Mouse (Mus musculus): ENCODE data around the gene Fbxl8. TPM values are rescaled to one million over a fixed set of nuclear protein-coding genes. Genes with fewer than 3 reads are reported as not detected.

Gene Fbxl8
- 10.5 TPM for total RNA-seq (2023)

GRCm38 (mm10) chr8:105264024-105264982 is at the start of gene Fbxl8, which contains the start of gene Tradd:
Fbxl8 (plus strand) TSS chr8:105264648.
Tradd (minus strand) TSS chr8:105264609.

GRCm38 (mm10) chr8:105224413-105225271 is 39.8 kb upstream of the Fbxl8 start, which contains the start of gene D230025D16Rik:
D230025D16Rik (plus strand) TSS chr8:105225145.

DNA sequence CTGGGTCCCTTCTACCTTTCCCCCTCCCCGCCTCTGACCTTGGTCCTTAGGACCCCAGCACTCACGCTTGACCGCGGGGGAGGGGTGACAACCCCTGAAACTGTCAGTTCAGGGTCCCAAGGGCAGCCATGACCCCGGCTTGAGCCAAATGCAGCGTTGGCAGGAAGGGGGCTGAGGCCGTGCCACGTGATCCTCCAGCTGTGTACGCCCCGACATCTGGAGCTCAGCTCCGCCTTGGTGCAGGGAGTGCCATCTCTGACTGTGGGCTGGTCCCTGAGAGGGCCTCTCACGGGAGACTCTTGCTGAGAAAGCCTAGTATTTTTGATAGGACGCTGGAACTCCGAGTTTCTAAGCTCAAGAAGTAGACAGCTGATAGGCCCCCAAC is 9.5 kb upstream of the Fbxl8 start, which contains the start of gene B3gnt9:
TSS of gene B3gnt9 (minus strand) at position 188 of the 385 bp plus-strand sequence.

GRCm38 (mm10) chr8:105269461-105269947 is 5.1 kb downstream of the Fbxl8 start, which contains the start of gene Hsf4:
Hsf4 (plus strand) TSS chr8:105269801.

GRCm38 (mm10) chr8:105275840-105276239 is 11.4 kb downstream of the Fbxl8 start, which contains the start of gene Nol3:
Nol3 (plus strand) TSS chr8:105276140.

DNA sequence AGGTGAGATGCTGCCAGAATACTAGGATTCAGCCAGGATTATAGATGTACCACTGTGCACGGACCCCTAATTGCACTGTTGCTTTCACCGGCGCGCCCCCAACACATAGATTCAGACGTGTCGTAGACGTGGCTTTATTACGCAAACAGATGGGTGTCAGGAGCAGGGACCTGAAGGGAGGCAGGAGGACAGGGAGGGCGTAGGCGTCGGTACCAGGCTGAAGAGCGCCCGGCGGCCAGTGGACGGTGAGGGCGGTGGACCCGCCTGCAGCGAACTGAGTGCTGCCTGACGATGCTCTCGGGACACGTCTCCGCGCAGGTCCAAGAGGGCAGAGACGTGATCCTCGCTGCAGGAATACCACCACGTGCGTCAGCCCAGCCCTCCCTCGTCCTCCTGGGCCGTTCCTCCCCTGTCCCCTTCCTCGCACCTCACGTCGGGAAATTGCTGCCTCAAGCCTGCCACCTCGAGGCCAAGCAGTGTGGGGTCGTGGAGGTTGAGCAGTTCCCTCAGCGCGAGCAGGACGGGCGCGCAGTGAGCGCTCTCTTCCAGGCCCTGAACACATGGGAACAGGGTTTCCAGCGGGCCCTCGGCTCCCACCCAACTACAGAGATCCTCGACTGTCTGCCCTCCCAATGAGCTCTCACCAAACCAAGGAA is 25.5 kb downstream of the Fbxl8 start, which contains the start of gene 4931428F04Rik:
TSS of gene 4931428F04Rik (minus strand) at position 60 of the 656 bp plus-strand sequence.

GRCm38 (mm10) chr8:105295895-105296573 is 31.6 kb downstream of the Fbxl8 start, which contains the start of gene Exoc3l:
Exoc3l (minus strand) TSS chr8:105296101.

GRCm38 (mm10) chr8:105297511-105298192 is 33.2 kb downstream of the Fbxl8 start, which contains the start of gene E2f4:
E2f4 (plus strand) TSS chr8:105297663.

GRCm38 (mm10) chr8:105305211-105306145 is 41.0 kb downstream of the Fbxl8 start, which contains the start of gene Elmo3:
Elmo3 (plus strand) TSS chr8:105305601.

Other genes starting within 250 kb of the Fbxl8 start
- gene Ces3a, start 216.0 kb upstream of the Fbxl8 start, total RNA-seq (2023), result not detected
- not detected for gene Ces3b, start 180.9 kb upstream of the Fbxl8 start, total RNA-seq (2023)
- not detected for gene Ces4a, start 132.8 kb upstream of the Fbxl8 start, total RNA-seq (2023)
- 104 TPM for gene Cbfb, start 94.0 kb upstream of the Fbxl8 start, total RNA-seq (2023)
- 20.9 TPM for gene D230025D16Rik, start 39.5 kb upstream of the Fbxl8 start, total RNA-seq (2023)
- 4.5 TPM for gene B3gnt9, start 9.5 kb upstream of the Fbxl8 start, total RNA-seq (2023)
- 22.6 TPM for gene Tradd, start within 50 bp of the Fbxl8 start, total RNA-seq (2023)
- gene Hsf4, start 5.2 kb downstream of the Fbxl8 start, total RNA-seq (2023), result 0.73 TPM
- gene Nol3, start 11.5 kb downstream of the Fbxl8 start, total RNA-seq (2023), result not detected
- gene 4931428F04Rik, start 25.2 kb downstream of the Fbxl8 start, total RNA-seq (2023), result 3.2 TPM
- 1.4 TPM for gene Exoc3l, start 31.5 kb downstream of the Fbxl8 start, total RNA-seq (2023)
- gene E2f4, start 33.0 kb downstream of the Fbxl8 start, total RNA-seq (2023), result 87.5 TPM
- 4.2 TPM for gene Elmo3, start 41.0 kb downstream of the Fbxl8 start, total RNA-seq (2023)
- 8.7 TPM for gene Lrrc29, start 61.6 kb downstream of the Fbxl8 start, total RNA-seq (2023)
- 30.2 TPM for gene Tmem208, start 61.7 kb downstream of the Fbxl8 start, total RNA-seq (2023)
- gene Fhod1, start 83.3 kb downstream of the Fbxl8 start, total RNA-seq (2023), result 26.7 TPM
- gene Slc9a5, start 84.2 kb downstream of the Fbxl8 start, total RNA-seq (2023), result 1.3 TPM
- gene Plekhg4, start 108.6 kb downstream of the Fbxl8 start, total RNA-seq (2023), result not detected
- gene Kctd19, start 148.9 kb downstream of the Fbxl8 start, total RNA-seq (2023), result not detected
- not detected for gene Lrrc36, start 148.9 kb downstream of the Fbxl8 start, total RNA-seq (2023)
- 1.3 TPM for gene Tppp3, start 206.9 kb downstream of the Fbxl8 start, total RNA-seq (2023)
- 5.8 TPM for gene Zdhhc1, start 232.3 kb downstream of the Fbxl8 start, total RNA-seq (2023)

Measured in CD8-positive naive resting alpha-beta T cell, adult 57 days (primary cell).